Mouse (Mus musculus) megakaryocyte, embryonic 14.5 days (primary cell): ENCODE data around the gene Gm42791. TPM values are rescaled to one million over a fixed set of nuclear protein-coding genes. Genes with fewer than 3 reads are reported as not detected.

Experiments used
- H3K27me3 ChIP-seq: replicated peaks from 2 replicates; pipeline ENCODE3; 2012; ENCODE audit warnings: inconsistent platforms
- H3K36me3 ChIP-seq: replicated peaks from 2 replicates; pipeline ENCODE3; 2012; ENCODE audit warnings: low read length, inconsistent platforms, mixed read lengths
- H3K4me1 ChIP-seq: 2 replicates; pipeline ENCODE4 v1.6.1; 2012; ENCODE audit warnings: inconsistent platforms
- H3K4me3 ChIP-seq: replicated peaks from 2 replicates; pipeline ENCODE3; 2012; ENCODE audit warnings: moderate library complexity, mild to moderate bottlenecking, inconsistent platforms
- H3K9me3 ChIP-seq: 2 replicates; pipeline ENCODE4 v1.6.1; 2012; ENCODE audit warnings: inconsistent platforms
- FLI1 ChIP-seq: IDR thresholded peaks from 2 replicates; pipeline ENCODE4 v1.6.1; 2012; ENCODE audit warnings: low read length, inconsistent platforms, mixed read lengths
- GATA1 ChIP-seq: IDR thresholded peaks from 3 replicates; pipeline ENCODE4 v1.6.1; 2012; ENCODE audit warnings: mixed read lengths, low read length, inconsistent platforms, borderline replicate concordance
- polyA plus RNA-seq: library from polyadenylated mRNA; stranded (reverse); fragments of >175 nt; gene quantifications from 2 replicates; pipeline ENCODE4 v1.2.3, GENCODE M21; 2012; ENCODE audit warnings: low replicate concordance; ENCODE audit not compliant: insufficient read depth

Gm42791 gene
- polyA plus RNA-seq, 1 experiment, result not detected

GRCm38 (mm10) chr5:148847032-148847431, 147.9 kb downstream of the Gm42791 start:
- no peak for TF ChIP-seq FLI1
- no peak for TF ChIP-seq GATA1
- H3K4me1 ChIP-seq, result no peaks in the 10 kb centered on the region
- peaks cover 63% of the 10 kb centered on the region for H3K9me3 ChIP-seq
- H3K4me3 ChIP-seq, result no peak overlapping the region
- peaks cover 2% of the 10 kb centered on the region for H3K27me3 ChIP-seq
- no peaks in the 10 kb centered on the region for H3K36me3 ChIP-seq

Other genes starting within 250 kb of the Gm42791 start
- 1.7 and 3.0 TPM in 2 replicates for gene Katnal1, start 65.8 kb downstream of the Gm42791 start, polyA plus RNA-seq
- gene Uspl1, start 189.2 kb upstream of the Gm42791 start, polyA plus RNA-seq, result 0.91 TPM in 1 of 2 replicates, not detected in the other
- gene Hmgb1, start 189.3 kb upstream of the Gm42791 start, polyA plus RNA-seq, result 21.8 and 484 TPM in 2 replicates